Comparison of ENCODE assay signal across 21 mouse cellular contexts in genomic region chr5:63170493-63170892, GRCm38 (mm10).
A peak's percentile ranks its signal among the peaks of the same experiment; 100 is the strongest.
DNase-seq lines count a peak whose midpoint lies in the region; ATAC-seq and TF ChIP-seq lines count a peak whose summit lies in the region.
"Had no signal": no experiment of that assay in that cellular context is flagged by ENCODE, and none has a peak within 500 bp of the region (broad histone marks: within the 10 kb centered on the region; RNA-seq: fewer than 3 reads in every experiment).

No protein-coding gene starts in this region.

- TF ChIP-seq CTCF in layer of hippocampus, adult 2 months (conservative IDR thresholded peaks at IDR 0.05): no peak

- intact Hi-C loops in heart, postnatal 36 days (cut with DNase I): no loop called here

- H3K27ac ChIP-seq in layer of hippocampus, adult 2 months: peak overlapping the region; percentile 4; the same call in 1 of the 2 replicates
- H3K27ac ChIP-seq: embryonic facial prominence, embryonic 13.5 days; embryonic facial prominence, embryonic 15.5 days; forebrain, embryonic 10.5 days; forebrain, embryonic 12.5 days had no signal

- no peak for ATAC-seq in CD4-positive, CD25-positive, alpha-beta regulatory T cell, adult 4 months
- ATAC-seq: forebrain, embryonic 14.5 days had no signal

- no peak for DNase-seq in layer of hippocampus, adult 2 months (ENCODE audit: low spot score in 2 of 2)
- DNase-seq in layer of hippocampus, adult 11-12 months (ENCODE audit: low spot score): no peak
- peak; percentile 7 for DNase-seq in Muller cell, postnatal 12 days (ENCODE audit: inconsistent ontology term)
- peak; percentile 66 for DNase-seq in brain, adult 2 months (ENCODE audit: low read depth, low spot score)
- DNase-seq in heart, postnatal 36 days: no peak
- DNase-seq: adrenal gland, adult 2 months; adrenal gland, postnatal 10 days; adrenal gland, postnatal 25 days; cerebellum, adult 11-12 months; cerebellum, adult 2 months; cerebellum, adult 9-11 months; cerebellum, postnatal 14 days; cerebellum, postnatal 36 days; embryo, embryonic 11 days had no signal

- no peak overlapping the region for H3K4me3 ChIP-seq in layer of hippocampus, adult 2 months
- H3K4me3 ChIP-seq: embryonic facial prominence, embryonic 13.5 days; embryonic facial prominence, embryonic 15.5 days; erythroblast, embryonic 14.5 days; forebrain, embryonic 10.5 days; forebrain, embryonic 12.5 days had no signal

Comparison
In these comparisons a context has a peak if more than half of its experiments do, and no peak if none do; other contexts are left out.
1. DNase-seq: peak in Muller cell, postnatal 12 days (single experiment) and brain, adult 2 months (single experiment); none in layer of hippocampus, adult 2 months (0 of 2), layer of hippocampus, adult 11-12 months (single experiment) and heart, postnatal 36 days (0 of 2).